Mouse (Mus musculus) erythroblast, embryonic 14.5 days (primary cell): ENCODE data around the gene Prr32. TPM values are rescaled to one million over a fixed set of nuclear protein-coding genes. Genes with fewer than 3 reads are reported as not detected.

Experiments
- H3K27me3 ChIP-seq: 2 replicates; pipeline ENCODE4 v1.6.1; 2012; ENCODE audit warnings: inconsistent platforms; ENCODE audit not compliant: control insufficient read depth
- H3K36me3 ChIP-seq: 2 replicates; pipeline ENCODE4 v1.6.1; 2012; ENCODE audit warnings: mild to moderate bottlenecking, inconsistent platforms; ENCODE audit not compliant: control insufficient read depth
- H3K4me1 ChIP-seq: 2 replicates; pipeline ENCODE4 v1.6.1; 2012; ENCODE audit warnings: inconsistent platforms; ENCODE audit not compliant: control insufficient read depth
- H3K4me3 ChIP-seq: replicated peaks from 2 replicates; pipeline ENCODE3; 2012; ENCODE audit warnings: moderate library complexity, mild to moderate bottlenecking, inconsistent platforms
- H3K9me3 ChIP-seq: 2 replicates; pipeline ENCODE4 v1.6.1; 2012; ENCODE audit warnings: low read length, inconsistent platforms, mixed read lengths; ENCODE audit not compliant: control insufficient read depth
- GATA1 ChIP-seq: IDR thresholded peaks from 2 replicates; pipeline ENCODE4 v1.6.1; 2012; ENCODE audit warnings: low read length, inconsistent platforms, mixed read lengths
- TAL1 ChIP-seq: IDR thresholded peaks from 3 replicates; pipeline ENCODE4 v1.6.1; 2012; ENCODE audit warnings: low read length, inconsistent platforms, mixed read lengths
- polyA plus RNA-seq: library from polyadenylated mRNA; stranded (reverse); fragments of >175 nt; gene quantifications from 2 replicates; pipeline ENCODE4 v1.2.3, GENCODE M21; 2012

The Prr32 gene
- not detected in 2 replicates for polyA plus RNA-seq

GRCm38 (mm10) chrX:45090604-45091003 is at the start of gene Prr32:
Prr32 (plus strand) TSS chrX:45090904.
- H3K4me1 ChIP-seq, result no peaks in the 10 kb centered on the region
- H3K9me3 ChIP-seq, result no peaks in the 10 kb centered on the region

More at GRCm38 (mm10) chrX:45090604-45091003, at the start of gene Prr32:
- H3K4me3 ChIP-seq, result no peak within 1 kb of the TSS
- H3K36me3 ChIP-seq, result no peaks in the 10 kb centered on the region
- TF ChIP-seq GATA1 (no peak), TAL1 (no peak)
- no peaks in the 10 kb centered on the region for H3K27me3 ChIP-seq
